Mouse (Mus musculus) thymus, postnatal 4 days (tissue): ENCODE results near the gene Zmym4.

ENCODE experiments used
- DNase-seq: peaks from one replicate; pipeline ENCODE4 v3.0.0; 2021

The Zmym4 gene

DNA sequence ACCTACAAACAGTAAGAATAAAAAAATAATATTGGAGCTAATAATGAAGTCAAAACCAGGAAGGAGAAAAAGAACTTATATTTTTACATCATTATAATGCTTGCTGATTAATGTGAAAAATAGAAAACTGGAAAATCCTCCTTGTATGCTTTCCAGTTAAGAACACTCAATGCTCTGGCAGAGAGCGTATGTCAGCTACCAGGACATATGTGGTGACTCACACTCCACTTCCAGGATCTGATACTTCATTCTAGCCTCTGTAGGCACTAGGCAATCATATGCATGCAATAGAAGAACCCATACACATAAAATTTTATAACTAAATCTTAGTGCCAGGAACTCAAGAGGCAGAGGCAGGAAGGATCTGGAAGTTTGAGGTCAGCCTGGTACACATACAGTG is 40.2 kb downstream of the Zmym4 start:
- DNase-seq, result no peak

DNA sequence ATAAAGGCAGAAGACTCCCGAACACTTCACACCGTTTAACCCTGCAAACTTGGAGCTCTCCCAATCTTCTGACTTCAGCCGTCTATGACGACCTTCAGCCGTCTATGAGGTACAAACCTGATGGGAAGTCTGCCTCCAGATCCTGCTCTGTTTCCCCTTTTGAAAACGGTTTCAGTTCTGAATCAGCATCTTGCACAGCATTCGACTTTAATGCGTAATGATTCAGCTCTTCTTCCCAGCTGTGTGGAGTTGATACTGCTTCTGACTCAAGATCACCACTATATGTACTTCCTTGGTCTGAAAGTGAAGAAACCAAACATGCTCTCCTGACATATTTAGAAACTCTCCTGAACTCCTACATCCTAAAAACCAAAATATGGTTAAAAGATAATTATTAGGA is 78.1 kb downstream of the Zmym4 start:
- no peak for DNase-seq

DNA sequence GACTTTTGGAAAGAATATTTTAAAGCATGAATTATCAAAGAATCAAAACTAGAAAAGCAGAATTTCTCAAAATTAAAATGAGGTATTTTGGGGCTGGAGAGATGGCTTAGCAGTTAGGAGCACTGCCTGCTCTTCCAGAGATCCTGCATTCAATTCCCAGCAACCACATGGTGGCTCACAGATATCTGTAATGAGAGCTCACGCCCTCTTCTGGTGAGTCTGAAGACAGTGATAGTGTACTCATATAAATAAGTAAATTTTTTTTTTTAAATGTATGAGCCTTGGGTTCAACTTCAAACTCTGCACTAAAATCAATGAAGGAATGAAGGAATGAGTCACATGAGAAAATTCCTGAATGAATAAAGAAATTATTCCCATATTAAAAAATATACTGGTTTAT is 82.0 kb downstream of the Zmym4 start:
- DNase-seq, result no peak

DNA sequence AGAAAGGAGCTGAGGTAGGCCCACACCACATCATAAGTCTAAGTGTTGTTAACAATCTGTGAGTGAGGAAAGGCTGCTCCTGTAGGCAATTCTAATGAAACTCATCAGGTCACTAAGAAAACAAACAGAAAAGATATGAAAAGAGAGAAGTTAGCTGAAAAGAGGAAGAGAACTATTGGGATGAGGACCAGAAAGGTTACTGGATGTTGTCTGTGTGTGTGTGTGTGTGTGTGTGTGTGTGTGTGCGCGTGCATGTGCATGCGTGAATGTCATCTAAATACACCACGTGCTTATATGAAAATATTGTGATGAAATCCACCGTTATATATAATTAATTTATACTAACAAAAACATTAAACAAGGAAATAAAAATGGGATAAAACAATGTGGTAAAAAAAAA is 84.3 kb downstream of the Zmym4 start:
- no peak for DNase-seq

DNA sequence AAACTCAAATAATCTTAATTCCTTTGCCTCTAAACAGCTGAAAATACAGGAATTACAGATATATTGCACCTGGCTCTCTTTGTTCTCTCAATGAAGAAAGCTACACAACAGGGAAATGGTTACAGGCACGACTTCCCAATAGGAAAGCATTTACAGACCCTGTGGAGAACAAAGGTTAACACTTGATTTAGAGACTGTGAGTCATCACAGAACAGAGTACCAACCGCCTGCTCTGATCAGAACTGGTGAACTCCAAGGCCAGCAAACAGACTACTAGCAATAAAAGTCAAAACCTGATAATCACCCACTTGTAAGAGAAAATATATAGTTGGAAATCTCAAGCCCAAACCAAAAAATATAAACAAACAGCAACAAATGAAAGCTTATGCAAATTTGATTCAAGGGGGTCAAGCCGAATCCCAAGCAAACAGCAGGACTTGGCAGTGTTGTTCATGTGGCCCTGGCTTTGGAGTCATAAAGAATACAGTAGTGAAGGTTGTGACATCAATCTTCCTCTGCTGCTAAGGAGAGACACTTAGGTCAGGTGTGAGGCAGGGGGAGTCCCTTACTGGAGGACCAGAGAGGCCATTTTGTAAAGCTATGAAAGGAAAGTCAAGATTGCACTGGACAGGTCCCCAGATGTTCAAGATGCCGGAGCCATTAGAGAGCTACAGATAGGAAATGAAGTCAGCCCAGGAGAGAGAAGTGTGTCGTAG is 88.2 kb downstream of the Zmym4 start:
- no peak for DNase-seq

DNA sequence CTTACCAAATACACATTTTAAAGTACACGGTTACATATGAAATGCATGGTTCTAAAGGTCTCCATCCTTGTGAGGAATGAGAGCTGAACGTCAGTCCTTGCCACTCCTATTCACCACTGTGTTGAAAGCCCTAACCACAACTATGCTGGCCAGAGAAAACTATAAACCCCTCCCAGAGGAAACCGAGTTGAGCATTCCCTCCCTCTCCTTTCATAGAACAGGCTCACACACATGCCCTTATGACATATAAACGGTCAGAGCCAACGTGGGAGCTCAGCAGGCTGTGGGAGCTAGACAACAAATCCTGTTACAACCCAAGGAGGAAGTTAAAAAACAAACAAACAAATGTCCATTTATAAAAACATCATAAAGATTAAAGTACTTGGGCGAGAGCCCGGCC is 95.2 kb downstream of the Zmym4 start:
- DNase-seq, result no peak

DNA sequence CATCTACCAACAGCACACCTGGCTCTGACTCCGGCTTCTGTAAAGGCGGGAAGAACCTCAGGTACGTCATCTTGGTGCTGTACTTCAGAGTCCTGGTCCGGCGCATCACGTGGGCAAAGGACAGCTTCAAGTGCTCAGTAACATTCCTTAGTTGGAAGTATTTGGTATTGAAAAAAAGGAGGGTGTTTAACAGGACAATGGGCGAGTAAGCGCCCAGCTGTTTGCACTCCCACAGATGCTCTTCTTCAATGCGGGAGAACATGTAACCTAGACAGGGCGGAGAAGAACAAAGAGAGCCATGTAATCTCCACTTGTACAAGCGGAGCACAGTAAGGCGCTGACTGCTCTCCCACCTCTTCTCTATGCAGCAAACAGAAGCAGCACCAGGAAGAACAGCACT is 99.2 kb downstream of the Zmym4 start:
- no peak for DNase-seq

DNA sequence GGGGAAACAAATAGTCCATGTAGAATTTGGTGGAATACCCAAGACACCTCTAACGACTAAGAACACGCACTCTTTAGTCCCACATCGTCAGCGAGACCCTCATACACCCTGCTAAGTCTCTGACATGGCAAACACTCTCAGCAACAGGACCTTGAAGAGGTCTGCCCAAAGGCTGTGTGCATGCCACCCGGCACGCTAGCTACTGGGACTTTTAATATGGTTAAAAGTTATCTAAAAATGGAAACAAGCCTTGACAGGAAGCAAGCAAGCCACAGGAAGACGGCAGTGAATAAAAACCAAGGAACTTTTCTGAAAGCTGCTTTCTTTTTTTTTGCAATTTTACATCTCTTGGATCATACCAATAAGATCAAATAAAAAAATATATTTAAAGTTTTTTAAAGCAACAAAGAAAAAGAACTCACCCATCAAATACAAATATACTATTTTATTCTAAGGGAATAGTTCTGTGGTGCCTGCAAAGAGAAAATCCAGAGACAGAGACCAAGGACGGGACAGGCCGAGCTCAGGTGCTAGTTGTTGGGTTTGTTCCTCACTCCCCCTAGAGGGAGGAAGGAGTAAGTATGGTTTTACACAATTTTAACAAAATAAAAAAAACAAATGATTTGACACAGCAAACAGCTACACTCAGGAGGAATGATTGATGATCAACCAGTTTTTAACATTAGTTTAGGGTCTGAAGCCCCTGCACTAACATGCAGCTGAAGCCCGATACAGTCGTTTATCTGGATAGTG is 106.2 kb downstream of the Zmym4 start:
- DNase-seq, result no peak

DNA sequence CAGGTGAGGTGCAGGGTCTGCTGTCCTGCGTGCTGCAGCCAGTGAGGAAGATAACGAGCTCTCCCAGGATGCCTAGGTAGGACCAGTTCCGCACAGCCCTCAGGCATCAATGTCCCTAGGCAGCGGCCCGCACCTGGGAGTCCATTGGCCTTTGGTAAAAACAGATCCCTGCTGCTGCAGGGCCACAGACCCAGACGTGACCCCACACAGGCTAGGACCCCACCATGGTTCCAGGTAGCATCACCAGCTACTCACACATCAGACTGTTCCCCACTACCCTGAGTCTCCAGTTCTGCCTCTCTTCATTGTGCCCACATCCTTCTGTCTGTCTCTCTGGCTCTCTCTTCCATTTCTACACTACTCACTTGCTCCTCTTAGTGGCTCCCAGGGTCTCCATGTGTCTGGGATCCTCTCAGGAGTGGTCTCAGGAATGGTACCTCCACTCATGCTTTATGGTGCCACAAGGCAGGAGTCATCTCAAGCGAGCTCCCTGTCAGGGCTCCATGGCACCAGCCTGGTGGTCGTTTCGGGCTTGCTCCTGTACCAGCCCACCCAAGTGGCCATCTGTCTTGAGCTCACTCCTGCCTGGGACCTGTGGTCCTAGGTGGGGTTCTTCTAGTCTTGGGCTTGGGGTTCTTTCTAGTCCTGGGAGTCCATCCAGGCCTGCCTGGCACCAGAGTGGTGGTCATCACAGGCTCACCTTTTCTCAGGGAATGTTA is 107.5 kb downstream of the Zmym4 start:
- DNase-seq, result no peak

DNA sequence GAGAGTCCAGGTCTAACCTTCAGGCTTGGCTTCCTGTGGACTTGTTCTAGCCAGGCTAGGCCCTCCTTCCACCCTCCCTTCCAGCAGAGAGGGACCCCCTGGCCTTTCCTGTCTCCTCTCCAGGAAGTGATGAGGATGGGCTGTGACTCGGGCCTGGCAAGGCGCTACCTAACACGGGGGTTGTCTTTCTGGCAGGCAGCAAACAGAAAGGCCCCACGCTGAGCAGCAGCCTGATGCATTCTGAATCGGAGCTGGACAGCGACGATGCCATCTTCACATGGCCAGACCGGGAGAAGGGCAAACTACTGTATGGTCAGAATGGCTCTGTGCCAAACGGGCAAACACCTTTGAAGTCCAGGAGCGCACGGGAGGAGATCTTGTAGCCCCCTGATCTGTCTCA is 115.0 kb downstream of the Zmym4 start:
- no peak for DNase-seq

DNA sequence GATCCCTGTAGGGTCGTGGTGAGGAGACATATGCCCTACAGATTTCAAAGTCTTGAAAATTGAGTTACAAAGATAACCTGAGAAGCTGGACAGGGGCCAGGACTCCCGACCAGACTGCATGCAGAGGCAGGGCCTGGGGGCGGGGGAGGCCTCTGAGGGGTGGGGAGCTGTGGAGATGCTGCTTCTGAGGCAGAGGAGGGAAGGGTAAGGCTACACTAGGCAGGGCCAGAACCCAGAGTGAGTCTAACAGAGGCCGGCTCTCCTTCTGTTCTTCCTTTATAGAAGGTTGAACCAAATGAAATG is 117.2 kb downstream of the Zmym4 start:
- no peak for DNase-seq

DNA sequence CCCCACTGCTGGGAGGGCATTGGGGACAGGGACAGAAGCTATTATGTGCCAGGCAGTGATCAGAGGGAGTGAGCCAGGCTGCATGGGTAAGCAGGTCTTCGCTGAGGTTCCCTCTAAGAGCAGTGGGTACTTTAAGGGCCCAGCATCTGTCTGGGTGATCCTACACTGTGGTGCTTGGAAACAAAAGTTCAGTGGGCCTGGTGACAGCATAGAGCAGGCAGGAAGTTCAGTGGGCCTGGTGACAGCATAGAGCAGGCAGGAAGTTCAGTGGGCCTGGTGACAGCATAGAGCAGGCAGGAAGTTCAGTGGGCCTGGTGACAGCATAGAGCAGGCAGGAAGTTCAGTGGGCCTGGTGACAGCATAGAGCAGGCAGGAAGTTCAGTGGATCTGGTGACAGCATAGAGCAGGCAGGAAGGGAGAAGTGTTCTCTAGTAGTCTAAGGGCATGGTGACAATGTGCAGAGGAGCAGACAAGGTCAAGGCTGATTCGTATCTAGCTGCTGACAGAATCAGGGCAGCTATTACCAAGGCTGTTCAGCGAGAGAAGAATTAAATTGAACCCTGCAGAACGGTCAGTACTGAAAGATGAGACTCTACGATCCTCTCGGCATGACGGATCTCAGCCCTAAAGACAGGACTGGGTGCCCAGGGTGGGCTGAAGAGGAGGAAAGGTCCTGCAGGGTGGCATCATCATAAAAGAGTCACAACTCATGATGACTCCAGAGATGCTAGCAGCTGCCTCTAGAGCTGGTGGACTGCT is 117.7 kb downstream of the Zmym4 start:
- DNase-seq, result no peak

DNA sequence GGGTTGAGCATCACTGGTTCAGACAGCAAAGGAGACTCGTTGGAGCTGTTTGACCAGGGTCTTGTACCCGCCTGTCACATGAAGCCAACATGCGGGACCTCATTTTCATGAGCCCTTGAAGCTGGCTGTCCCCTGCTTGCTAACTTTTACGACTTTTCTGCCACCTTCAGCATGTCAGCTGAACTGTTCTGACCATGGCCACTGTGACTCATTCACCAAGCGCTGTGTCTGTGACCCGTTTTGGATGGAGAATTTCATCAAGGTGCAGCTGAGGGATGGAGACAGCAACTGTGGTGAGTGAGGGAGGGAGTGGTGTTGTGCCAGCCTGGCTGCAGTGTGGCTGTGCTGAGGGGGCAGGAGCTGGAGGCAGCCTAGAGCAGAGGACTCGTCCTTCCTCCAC is 121.0 kb downstream of the Zmym4 start:
- no peak for DNase-seq

DNA sequence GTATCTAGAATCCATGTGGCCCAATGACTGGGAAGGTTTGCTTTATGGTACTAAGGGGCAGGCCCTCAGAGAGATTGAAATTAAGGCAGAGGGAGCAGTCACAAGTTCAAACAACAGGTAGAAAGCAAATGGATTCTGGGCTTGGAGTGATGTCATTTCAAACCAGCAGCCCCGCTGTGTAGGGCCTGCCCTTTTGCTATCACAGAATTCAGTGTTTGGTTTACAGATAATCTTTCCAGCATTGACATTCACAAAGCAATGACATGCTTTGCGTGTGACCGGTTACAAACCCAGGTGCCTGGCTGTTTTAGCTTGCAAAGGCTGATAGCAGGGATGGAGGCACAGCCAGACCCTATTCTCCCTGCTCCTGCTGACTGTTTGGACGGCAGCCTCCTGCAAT is 122.3 kb downstream of the Zmym4 start:
- DNase-seq, result no peak

DNA sequence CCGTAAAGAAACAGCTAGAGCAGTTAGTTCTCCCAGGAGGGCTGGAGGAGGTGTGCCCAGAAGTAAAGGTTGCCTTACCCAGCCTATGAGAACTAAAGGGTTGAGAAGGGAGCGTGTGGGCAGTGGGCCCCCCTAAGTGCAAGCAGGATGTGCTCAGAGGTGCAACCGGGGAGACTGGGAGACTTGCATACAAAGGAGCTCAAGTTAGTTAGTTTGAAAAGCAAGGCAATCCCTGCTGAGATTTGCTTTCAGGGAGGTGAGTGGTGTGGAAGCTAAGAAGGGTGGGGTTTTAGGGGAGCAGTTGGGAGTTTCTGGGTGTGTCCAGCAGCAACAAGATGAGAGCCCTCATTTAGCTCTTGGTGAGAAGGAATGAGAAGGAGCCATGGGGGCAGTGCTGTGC is 125.0 kb downstream of the Zmym4 start:
- DNase-seq, result no peak

DNA sequence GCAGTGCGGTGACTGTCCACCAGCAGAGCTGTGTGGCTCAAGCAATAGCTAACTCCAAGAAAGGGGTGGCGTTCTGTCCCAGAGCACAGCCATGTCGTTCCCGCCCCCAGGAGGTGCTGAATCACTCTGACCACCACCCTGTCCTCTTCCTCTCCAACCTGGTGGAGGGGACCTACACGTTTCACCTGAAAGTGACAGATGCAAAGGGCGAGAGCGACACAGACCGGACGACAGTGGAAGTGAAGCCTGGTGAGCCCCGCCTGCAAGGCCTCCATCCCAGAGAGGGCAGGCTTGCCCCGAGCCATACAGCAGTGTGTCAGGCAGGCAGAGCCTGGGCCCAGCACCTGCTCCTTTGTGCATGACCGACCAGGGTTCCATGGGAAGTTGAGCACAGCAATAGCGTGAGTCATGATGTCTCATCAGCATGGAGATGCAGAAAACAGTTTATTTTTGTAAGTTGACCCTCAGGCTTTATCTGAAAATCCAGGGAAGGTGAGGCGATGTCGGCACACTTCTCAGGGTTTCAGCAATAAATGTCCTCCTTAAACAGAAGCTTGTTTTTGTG is 126.9 kb downstream of the Zmym4 start:
- no peak for DNase-seq

DNA sequence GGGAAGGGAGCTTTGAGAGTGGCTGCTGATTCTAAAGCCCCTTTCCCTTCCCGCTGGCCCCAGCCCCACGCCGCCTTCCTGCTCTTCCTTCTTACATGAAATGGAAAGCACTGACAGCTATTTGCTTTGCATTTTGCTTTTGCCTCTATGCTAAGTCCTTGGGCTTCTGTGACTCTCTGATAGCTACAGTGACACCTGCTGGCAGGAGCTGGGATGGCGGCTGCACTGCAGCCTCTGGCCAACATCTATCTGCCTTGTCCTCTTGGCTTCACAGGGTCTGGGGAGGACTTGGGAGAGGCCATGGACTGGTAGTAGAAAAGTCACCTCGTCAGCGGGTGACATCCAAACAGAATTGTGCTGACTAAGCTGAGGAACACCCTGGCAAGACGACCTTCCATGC is 128.1 kb downstream of the Zmym4 start:
- peak; percentile 90 for DNase-seq

DNA sequence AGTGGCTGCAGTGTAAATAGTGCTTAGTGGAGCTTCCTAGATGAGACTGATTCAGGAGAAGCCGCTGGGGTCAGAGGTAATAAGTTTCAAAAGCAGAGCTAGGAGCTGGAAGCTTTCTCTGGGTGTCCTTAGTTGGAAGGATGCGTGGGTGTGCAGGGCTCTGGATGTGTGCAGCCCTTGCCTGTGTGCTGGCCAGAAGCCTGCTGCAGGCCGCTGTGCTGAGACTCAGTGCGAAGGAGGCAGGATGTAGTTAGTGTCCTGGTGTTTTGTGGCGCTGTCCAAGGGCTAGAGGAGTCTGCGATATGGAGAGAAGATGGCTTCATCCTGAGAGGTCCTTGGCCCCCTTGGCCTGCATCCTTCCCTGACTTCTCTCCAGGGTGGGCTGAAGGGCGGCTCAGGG is 129.1 kb downstream of the Zmym4 start:
- no peak for DNase-seq

DNA sequence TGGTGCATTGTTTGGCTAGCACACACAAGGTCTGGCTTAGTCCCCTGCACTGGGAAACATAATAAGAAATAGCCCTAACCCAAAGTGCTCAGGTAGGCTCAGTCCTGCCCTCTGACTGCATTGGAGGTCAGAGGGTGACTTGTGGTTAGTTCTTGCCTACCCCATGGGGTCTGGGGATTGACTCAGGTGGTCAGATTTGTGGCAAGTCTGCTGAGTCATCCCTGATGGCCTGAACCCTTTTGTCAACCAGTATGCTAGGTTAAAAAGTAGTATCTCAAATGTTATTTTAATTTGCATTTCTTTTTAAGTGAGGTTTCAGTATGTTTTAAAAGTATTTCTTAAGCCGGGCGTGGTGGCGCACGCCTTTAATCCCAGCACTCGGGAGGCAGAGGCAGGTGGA is 136.8 kb downstream of the Zmym4 start:
- DNase-seq, result no peak

DNA sequence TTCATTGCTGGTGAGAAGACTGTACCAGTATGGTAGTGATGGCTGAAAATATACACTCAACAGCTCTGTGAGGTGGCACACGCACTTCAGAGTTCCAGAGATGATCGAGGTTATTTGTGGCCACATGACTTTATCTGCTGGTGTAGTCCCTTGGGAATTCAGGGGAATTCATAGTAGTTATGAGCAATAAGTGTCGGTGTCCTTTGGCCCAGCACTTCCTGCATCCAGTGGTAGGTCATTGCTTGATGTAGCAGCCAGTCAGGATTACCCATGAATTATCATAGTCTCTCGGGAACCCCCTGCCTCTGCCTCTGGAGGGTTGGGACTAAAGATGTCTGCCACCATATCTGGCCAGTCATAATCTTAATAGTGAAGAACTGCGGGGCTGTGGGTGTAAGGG is 144.0 kb downstream of the Zmym4 start:
- no peak for DNase-seq

DNA sequence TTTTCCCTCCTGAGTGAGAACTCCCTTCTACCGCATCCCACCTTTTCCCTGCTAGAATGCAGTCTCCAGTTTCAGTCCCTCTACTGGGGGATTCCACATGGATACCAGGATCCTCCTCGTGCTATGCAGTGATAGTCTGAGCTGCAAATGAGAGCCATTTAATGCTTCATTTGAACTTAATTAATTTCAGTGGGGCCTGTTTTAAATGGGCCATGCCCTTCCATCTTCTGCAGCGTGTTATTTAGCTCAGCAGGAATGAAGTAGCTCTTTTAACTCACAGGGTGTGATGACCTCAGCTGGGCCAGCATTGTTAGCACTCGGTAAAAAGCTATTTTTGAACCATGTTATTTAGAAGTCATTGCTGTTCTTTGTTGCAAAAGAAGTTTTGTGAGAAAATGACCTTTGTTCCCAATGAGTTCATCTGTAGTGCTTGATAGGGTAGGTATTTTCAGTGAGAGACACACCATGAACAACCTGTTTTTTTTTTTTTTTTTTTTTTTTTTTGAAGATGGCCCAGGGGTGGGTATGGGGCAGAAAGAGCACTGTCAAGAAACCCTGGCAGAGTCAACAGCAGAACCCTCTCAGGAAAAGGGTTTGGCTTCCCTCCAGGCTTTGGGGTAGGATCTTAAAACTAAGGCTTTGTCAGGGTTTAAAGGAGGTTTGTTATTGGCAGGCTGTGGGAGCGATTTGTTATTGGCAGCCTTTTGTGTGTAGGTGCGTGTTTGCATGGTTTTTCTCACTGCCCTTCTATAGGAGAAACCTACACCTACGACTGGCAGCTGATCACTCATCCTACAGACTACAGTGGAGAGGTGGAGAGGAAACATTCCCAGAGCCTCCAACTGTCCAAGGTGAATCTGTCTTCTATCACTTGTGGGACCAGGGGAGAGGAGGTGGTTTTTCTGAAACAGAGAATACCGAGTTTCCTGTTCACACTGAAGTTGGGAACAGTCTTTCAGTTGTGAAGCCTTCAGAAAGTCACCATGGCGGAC is 144.7 kb downstream of the Zmym4 start:
- no peak for DNase-seq

DNA sequence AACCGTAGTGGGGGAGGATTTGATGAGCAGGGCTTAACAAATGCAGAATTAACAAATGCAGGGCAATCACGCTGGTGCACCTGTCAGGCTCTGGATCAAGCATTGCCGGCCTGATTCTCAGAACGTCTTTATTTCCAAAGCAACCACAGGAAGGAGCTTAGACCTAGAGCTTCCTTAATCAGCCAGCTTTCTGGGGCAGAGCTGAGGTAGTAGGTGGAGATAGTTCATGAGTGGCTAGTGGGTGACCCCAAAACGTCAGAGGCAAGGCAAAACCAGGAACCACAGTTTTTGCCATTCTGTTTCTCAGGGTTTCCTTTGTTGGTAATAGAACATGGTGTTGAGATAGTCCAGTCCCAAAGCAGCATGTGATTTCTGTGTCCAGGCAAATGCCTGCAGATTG is 153.1 kb downstream of the Zmym4 start:
- DNase-seq, result no peak
